Mouse (Mus musculus): Measurements from ENCODE around the gene Lrp4.
A peak's percentile ranks its signal among the peaks of the same experiment; 100 is the strongest.

The Lrp4 gene

DNA sequence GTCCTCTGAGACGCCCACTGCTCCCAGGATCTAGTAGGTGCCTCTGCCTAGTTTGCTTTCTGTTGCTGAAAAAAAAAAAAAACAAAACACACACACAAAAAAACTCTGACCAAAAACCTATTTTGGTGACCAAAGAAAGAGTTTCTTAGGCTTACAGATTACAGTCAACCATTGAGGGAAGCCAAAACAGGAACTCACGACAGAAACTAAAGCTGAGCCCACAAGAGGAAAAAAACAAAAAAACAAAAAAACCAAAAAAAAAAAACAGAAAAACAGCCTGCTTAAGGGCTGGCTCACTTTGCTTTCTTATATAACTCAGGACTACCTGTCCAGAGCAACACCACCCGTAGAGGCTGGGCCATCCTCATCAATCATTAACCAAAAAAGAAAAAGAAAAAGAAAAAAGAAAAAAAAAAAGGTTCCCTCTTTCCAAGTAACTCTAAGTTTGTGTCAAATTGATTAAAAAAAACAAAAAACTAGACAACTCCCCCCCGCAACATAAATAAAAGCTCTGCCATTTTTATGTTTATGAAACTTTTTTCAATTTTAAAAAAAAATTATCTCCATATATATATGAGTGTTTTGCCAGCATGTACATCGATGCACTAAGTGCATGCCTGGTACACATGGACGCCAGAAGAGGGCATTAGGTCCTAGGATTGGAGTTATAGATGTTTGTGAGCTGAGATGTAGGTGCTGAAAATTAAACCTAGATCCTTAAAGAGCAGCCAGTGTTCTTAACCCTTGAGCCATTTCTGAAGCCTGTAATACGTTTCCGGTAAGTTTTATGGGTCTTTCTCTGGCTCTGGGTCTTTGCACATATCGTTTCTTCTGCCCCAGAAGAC, 3.9 kb upstream of the Lrp4 start:
- DNase-seq (ENCODE audit: low read depth, low spot score): no peak

- no peak for DNase-seq (ENCODE audit: low read depth, low spot score)
Measured at GRCm38 (mm10) chr2:91454434-91454833, 2.9 kb upstream of the Lrp4 start.

GRCm38 (mm10) chr2:91455826-91456225, 1.5 kb upstream of the Lrp4 start:
- DNase-seq (ENCODE audit: low read depth, low spot score): peak; percentile 80

GRCm38 (mm10) chr2:91456491-91457100, 715 bp upstream of the Lrp4 start:
- DNase-seq (ENCODE audit: low read depth, low spot score): no peak

DNA sequence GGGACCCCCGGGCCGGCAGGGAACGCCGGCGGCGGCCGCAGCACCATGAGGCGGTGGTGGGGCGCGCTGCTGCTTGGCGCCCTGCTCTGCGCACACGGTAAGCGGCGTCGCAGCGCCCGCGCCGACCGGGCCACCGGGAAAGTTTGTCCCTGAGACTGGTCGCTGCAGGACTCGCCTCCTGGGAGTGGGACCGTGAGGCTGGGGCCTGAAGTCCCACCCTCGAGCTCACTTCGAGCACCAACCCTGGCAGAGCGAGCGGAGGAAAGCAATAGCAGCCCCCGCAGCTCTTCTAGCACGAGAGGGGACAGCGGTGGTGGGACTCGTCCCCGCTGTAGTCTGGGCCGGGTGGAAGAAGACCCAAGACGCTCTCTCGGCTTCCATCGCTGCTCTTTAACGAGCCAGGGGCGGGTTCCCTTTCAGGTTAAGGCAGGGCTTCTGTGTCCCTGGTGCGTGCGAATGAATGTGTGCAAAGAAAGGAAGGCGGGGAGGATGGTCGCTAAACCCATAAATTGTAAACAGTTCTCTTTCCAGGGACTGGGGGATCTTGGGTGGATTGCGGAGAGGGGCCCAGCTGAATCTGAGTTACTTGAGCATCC, 443 bp downstream of the Lrp4 start:
- peak; percentile 53 for DNase-seq (ENCODE audit: low read depth, low spot score)

DNA sequence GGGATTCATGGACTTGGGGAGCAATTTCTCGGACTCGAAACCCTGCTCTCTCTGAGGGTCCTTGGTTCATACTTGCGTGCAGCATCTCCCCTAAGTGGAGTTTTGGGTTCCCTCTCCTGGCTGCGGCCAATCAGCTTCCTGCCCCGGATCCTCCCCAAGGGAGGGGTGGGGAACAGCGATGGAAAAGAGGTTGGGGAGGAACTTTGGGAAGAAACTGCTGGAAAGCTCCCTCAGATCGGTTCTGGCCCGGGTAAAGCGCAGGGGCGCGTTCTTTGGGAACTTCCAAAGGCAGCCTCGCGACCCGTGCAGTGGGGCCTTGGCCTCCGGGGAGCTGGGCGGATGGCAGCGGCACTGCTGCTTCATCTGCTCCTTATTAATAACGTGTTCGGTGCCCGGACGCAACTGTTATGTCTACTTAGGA, 951 bp downstream of the Lrp4 start:
- DNase-seq (ENCODE audit: low read depth, low spot score): peak; percentile 52

DNA sequence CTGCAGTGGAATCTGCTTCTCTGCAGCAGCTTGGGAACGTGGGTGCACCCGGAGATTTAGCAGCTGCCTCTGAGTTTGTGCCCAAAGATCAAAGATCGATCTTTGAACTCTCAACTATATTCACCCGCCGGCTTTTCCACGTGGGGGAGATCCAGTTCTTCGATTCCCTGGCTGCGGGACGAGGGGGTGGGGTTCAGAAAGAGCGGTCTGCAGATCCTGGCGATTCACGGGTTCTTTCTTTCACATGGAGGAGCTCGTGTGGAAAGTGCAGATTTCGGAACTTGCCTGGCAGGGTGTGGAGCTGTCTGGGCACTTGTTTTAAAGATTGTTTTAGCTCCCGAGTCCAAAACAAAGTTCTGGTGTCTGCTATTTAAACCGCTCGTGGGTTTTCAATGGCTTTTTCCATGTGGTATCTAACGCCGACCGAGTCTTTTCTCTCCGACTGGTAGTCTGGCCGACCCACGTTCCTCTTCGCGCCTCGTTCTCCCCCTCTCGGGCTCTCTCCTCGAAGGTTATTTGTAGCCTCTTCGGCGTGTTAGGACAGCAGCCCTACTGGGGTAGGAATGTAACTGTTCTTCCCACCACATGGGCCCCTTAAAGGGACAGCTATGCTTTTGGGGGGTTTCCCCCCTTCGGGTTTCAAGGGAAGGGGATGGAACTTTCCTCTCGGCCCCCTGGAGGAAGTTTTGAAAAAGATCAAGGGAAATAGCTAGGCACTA, 1.5 kb downstream of the Lrp4 start:
- peak; percentile 51 for DNase-seq (ENCODE audit: low read depth, low spot score)

DNA sequence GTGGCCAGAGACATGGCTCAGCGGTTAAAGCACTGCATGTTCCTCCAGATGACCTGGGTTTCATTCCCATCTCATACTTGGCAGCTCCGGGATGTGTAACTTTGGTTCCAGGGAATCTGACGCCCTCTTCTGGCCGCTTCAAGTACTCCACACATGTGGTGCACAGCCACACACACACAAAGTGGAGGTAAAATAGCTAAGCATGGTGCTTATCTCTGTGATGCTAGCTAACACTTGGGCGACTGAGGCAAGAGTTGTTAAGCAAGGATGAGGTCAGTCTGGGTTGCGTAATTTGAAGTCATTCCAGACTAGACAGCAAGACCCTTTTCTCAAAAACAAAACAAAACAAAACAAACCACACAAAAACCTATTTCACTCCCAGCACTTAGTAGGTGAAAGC, 2.8 kb downstream of the Lrp4 start:
- DNase-seq (ENCODE audit: low read depth, low spot score): peak; percentile 58

GRCm38 (mm10) chr2:91460771-91461170, 3.5 kb downstream of the Lrp4 start:
- no peak for DNase-seq (ENCODE audit: low read depth, low spot score)

DNA sequence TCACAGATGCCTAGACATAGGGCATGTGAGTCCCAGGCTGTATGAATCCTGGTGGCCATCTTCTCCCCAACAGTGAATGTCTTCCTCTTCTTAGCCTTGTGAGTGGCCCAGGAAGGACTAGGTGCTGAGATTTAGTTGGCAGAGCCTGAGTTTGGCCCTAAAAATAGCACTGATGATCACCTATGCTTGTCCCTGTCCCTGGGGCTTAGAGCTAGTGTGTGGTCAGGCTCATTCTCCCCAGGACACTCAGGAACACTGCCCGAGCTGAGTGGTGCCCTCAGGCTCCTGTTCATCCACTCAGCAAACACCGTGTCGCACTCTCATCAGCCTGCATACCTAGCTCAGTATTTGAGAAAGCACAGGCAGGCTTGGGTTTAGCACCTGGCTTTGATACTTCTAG, 4.0 kb downstream of the Lrp4 start:
- no peak for DNase-seq (ENCODE audit: low read depth, low spot score)

- no peak for DNase-seq (ENCODE audit: low read depth, low spot score)
Measured at GRCm38 (mm10) chr2:91462196-91462595, 4.9 kb downstream of the Lrp4 start.

- DNase-seq (ENCODE audit: low read depth, low spot score): no peak
Measured at GRCm38 (mm10) chr2:91462681-91463080, 5.4 kb downstream of the Lrp4 start.

GRCm38 (mm10) chr2:91465934-91466333, 8.6 kb downstream of the Lrp4 start:
- no peak for DNase-seq (ENCODE audit: low read depth, low spot score)

DNA sequence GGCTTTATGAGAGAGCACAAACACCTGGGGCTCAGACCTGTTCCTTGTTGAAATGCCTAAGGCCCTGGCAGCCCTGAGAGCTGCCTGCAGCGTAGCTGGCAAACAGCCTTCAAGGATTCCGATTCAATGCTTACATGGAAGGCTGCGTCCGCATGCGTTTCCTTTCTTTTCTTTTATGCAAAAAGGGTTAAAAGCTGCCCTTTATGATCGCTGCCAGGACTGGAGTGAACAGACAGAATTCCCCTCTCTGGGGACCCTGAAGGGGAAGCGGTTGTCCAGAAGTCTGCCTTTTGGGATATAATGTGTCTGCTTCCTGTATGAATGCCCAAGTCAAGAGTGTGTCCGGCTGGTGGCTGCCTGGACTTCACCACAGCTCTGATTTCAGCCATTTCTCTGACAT, 10.3 kb downstream of the Lrp4 start:
- no peak for DNase-seq (ENCODE audit: low read depth, low spot score)

GRCm38 (mm10) chr2:91470055-91470647, 12.8 kb downstream of the Lrp4 start:
- DNase-seq (ENCODE audit: low read depth, low spot score): no peak

GRCm38 (mm10) chr2:91474358-91474757, 17.0 kb downstream of the Lrp4 start:
- DNase-seq (ENCODE audit: low read depth, low spot score): no peak

GRCm38 (mm10) chr2:91475791-91476190, 18.5 kb downstream of the Lrp4 start:
- DNase-seq (ENCODE audit: low read depth, low spot score): no peak

DNA sequence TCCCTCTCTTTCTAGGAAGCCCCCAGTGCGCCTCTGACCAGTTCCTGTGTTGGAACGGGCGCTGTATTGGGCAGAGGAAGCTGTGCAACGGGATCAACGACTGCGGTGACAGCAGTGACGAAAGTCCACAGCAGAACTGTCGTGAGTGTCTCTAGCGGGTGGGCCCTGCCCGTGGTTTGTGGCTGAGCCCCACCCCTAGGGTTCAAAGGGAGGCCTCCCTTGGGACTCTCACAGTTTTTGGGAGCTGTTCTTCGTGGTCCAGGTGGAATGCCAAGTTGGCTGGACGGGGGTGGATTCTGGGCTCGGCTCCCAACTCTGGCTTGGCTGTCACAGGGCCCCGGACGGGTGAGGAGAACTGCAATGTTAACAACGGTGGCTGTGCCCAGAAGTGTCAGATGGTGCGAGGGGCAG, 18.9 kb downstream of the Lrp4 start:
- no peak for DNase-seq (ENCODE audit: low read depth, low spot score)

- DNase-seq (ENCODE audit: low read depth, low spot score): no peak
Measured at GRCm38 (mm10) chr2:91476841-91477240, 19.5 kb downstream of the Lrp4 start.

GRCm38 (mm10) chr2:91480399-91480801, 23.1 kb downstream of the Lrp4 start:
- DNase-seq (ENCODE audit: low read depth, low spot score): no peak

DNA sequence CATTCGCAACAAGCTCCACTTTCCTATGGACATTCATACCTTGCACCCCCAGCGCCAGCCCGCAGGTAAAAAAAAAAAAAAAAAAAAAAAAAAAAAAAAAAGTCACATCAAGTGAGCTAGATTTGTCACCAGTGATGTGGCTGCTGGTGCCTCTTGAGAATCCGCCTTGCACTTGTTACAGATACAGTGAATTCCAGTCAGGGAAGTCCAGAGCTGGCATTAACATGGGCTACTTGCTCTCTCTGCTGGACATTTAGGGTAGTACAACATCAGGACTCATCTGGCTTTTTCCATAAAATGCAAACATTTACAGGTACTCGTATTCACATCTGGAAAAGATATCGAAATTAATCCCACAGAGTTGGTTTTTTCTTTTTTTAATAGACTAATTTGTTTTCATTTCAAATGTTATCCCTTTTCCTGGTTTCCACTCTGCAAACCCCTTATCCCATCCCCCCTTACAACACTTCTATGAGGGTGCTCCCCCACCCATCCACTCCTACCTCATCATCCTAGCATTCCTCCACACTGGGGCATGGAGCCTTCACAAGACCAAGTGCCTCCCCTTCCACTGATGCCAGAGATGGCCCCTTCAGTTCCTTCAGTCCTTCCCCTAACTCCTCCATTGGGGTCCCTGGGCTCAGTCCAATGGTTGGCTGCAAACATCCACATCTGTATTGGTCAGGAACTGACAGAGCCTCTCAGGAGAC, 23.6 kb downstream of the Lrp4 start:
- DNase-seq (ENCODE audit: low read depth, low spot score): peak; percentile 73
